15 mouse cellular contexts compared by ENCODE assay signal in the genomic region with DNA sequence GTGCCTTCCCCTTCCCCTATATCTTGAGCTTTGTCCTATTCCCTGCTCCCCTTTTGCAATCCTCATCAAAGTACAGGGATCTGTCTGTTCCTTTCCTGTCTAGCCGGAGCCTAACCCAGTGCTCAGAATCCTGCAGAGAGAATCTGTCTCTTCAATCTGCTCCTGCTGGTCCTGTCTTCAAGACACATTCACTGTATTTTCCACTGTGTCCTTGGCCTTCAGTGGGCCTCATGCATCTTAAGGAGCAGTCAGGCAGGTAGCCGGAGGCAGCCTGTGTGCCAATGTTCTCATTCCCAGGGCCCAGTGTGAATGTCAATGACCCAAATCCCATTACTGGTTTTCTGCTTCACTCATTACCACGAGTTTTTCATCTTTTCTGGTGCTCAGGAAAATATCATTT.
A peak's percentile ranks its signal among the peaks of the same experiment; 100 is the strongest.
DNase-seq lines count a peak whose midpoint lies in the region; ATAC-seq lines count a peak whose summit lies in the region.
"Had no signal": no experiment of that assay in that cellular context is flagged by ENCODE, and none has a peak within 500 bp of the region (broad histone marks: within the 10 kb centered on the region; RNA-seq: fewer than 3 reads in every experiment).

No protein-coding gene starts in this region.

- WGBS in intestine, embryonic 15.5 days, result 63% methylated on average over 3 of the region's 3 CpGs
- WGBS in neural tube, embryonic 15.5 days, result 61% methylated on average over 3 of the region's 3 CpGs

- no peak overlapping the region for H3K4me3 ChIP-seq in intestine, embryonic 15.5 days (replicated peaks)
- H3K4me3 ChIP-seq in neural tube, embryonic 15.5 days (replicated peaks), result no peak overlapping the region
- H3K4me3 ChIP-seq: heart, embryonic 10.5 days; neural tube, embryonic 12.5 days had no signal

- intact Hi-C loops in heart, postnatal 10 days (cut with DNase I), result no loop called here

- no peak for ATAC-seq in intestine, embryonic 15.5 days
- no peak for ATAC-seq in neural tube, embryonic 15.5 days (ENCODE audit: low FRiP score)
- ATAC-seq: midbrain, embryonic 16.5 days had no signal

- no peak overlapping the region for H3K9ac ChIP-seq in intestine, embryonic 15.5 days
- H3K9ac ChIP-seq in neural tube, embryonic 15.5 days (replicated peaks), result no peak overlapping the region
- H3K9ac ChIP-seq: lung, embryonic 14.5 days; neural tube, embryonic 12.5 days had no signal

- H3K9me3 ChIP-seq in intestine, embryonic 15.5 days, result no peaks in the 10 kb centered on the region
- no peaks in the 10 kb centered on the region for H3K9me3 ChIP-seq in neural tube, embryonic 15.5 days (replicated peaks)
- H3K9me3 ChIP-seq: heart, embryonic 10.5 days; neural tube, embryonic 12.5 days had no signal

- no peaks in the 10 kb centered on the region for H3K4me1 ChIP-seq in intestine, embryonic 15.5 days (replicated peaks)
- H3K4me1 ChIP-seq in neural tube, embryonic 15.5 days, result no peaks in the 10 kb centered on the region
- H3K4me1 ChIP-seq: heart, embryonic 10.5 days; neural tube, embryonic 12.5 days had no signal

- H3K4me2 ChIP-seq in intestine, embryonic 15.5 days (replicated peaks), result no peak overlapping the region
- no peak overlapping the region for H3K4me2 ChIP-seq in neural tube, embryonic 15.5 days
- H3K4me2 ChIP-seq: lung, embryonic 14.5 days; neural tube, embryonic 12.5 days had no signal

- H3K36me3 ChIP-seq in intestine, embryonic 15.5 days, result no peaks in the 10 kb centered on the region
- H3K36me3 ChIP-seq in neural tube, embryonic 15.5 days, result no peaks in the 10 kb centered on the region
- H3K36me3 ChIP-seq: heart, embryonic 10.5 days; neural tube, embryonic 12.5 days had no signal

- no peak overlapping the region for H3K27ac ChIP-seq in intestine, embryonic 15.5 days
- no peak overlapping the region for H3K27ac ChIP-seq in neural tube, embryonic 15.5 days (replicated peaks)
- H3K27ac ChIP-seq: heart, embryonic 10.5 days; neural tube, embryonic 12.5 days had no signal

- DNase-seq in kidney, adult 11 months, result peak; percentile 3
- DNase-seq in kidney, adult 18-20 months, result no peak
- DNase-seq in right cerebral cortex, postnatal 10 days (ENCODE audit: low spot score in 2 of 2), result peak; percentile 30 to 38
- DNase-seq in right cerebral cortex, postnatal 25 days, result no peak
- peak; percentile 42 to 57 for DNase-seq in cerebellum, postnatal 25 days
- no peak for DNase-seq in heart, postnatal 10 days
- DNase-seq: adrenal gland, postnatal 25 days; gastrocnemius, postnatal 25 days; lung, embryonic 14.5 days; right cerebral cortex, postnatal 4 days had no signal

- H3K27me3 ChIP-seq in intestine, embryonic 15.5 days (replicated peaks), result no peaks in the 10 kb centered on the region
- H3K27me3 ChIP-seq in neural tube, embryonic 15.5 days (replicated peaks), result no peaks in the 10 kb centered on the region
- H3K27me3 ChIP-seq: neural tube, embryonic 12.5 days had no signal

Comparison
In these comparisons a context has a peak if more than half of its experiments do, and no peak if none do; other contexts are left out.
1. DNase-seq: peak in kidney, adult 11 months (single experiment), right cerebral cortex, postnatal 10 days (2 of 2) and cerebellum, postnatal 25 days (2 of 2); none in kidney, adult 18-20 months (single experiment), right cerebral cortex, postnatal 25 days (single experiment) and heart, postnatal 10 days (0 of 2).